Mouse (Mus musculus): Measurements from ENCODE around the gene Sox1. TPM values are rescaled to one million over a fixed set of nuclear protein-coding genes. Genes with fewer than 3 reads are reported as not detected.

The Sox1 gene
- polyA plus RNA-seq, 1 experiment from 2014 or later = 3.8 TPM

- Histone ChIP-seq H3K36me3 (ENCODE audit: control insufficient read depth, insufficient read depth, low read length) (no peaks in the 10 kb centered on the region), H3K4me1 (ENCODE audit: control insufficient read depth, insufficient read depth, low read length) (peaks cover 49% of the 10 kb centered on the region), H3K27ac (replicated peaks; ENCODE audit: low read depth, low read length) (no peak overlapping the region), H3K9me3 (ENCODE audit: control insufficient read depth, low read length) (no peaks in the 10 kb centered on the region), H3K4me3 (replicated peaks; ENCODE audit: low read depth, low read length) (no peak overlapping the region), H3K27me3 (ENCODE audit: control insufficient read depth, insufficient read depth, low read length) (peaks cover 55% of the 10 kb centered on the region), H3K4me2 (ENCODE audit: low read length) (peak overlapping the region; percentile 6; the same call in 1 of the 2 replicates), H3K9ac (replicated peaks; ENCODE audit: low read length) (no peak overlapping the region)
- WGBS = 13% methylated on average over 26 of the region's 26 CpGs
- peak; percentile 68 for DNase-seq
- ATAC-seq (ENCODE audit: low FRiP score, low TSS enrichment) = no peak
Observed at GRCm38 (mm10) chr8:12427886-12428799, 33.0 kb downstream of the Sox1 start.

GRCm38 (mm10) chr8:12428931-12429330 lies 33.8 kb downstream of the Sox1 start:
- Histone ChIP-seq H3K4me3 (replicated peaks; ENCODE audit: low read depth, low read length) (no peak overlapping the region), H3K27ac (replicated peaks; ENCODE audit: low read depth, low read length) (peak overlapping the region; percentile 73; the same call in 1 of the 2 replicates), H3K9ac (replicated peaks; ENCODE audit: low read length) (no peak overlapping the region), H3K4me1 (ENCODE audit: control insufficient read depth, insufficient read depth, low read length) (peaks cover 50% of the 10 kb centered on the region), H3K36me3 (ENCODE audit: control insufficient read depth, insufficient read depth, low read length) (no peaks in the 10 kb centered on the region), H3K4me2 (ENCODE audit: low read length) (peak overlapping the region; percentile 6; the same call in 1 of the 2 replicates), H3K27me3 (ENCODE audit: control insufficient read depth, insufficient read depth, low read length) (peaks cover 58% of the 10 kb centered on the region), H3K9me3 (ENCODE audit: control insufficient read depth, low read length) (no peaks in the 10 kb centered on the region)
- DNase-seq = no peak
- 7% methylated on average over 5 of the region's 5 CpGs for WGBS
- ATAC-seq (ENCODE audit: low FRiP score, low TSS enrichment) = no peak

- Histone ChIP-seq H3K27ac (replicated peaks; ENCODE audit: low read depth, low read length) (peak overlapping the region; percentile 73), H3K27me3 (ENCODE audit: control insufficient read depth, insufficient read depth, low read length) (peaks cover 53% of the 10 kb centered on the region), H3K9me3 (ENCODE audit: control insufficient read depth, low read length) (no peaks in the 10 kb centered on the region), H3K9ac (replicated peaks; ENCODE audit: low read length) (no peak overlapping the region), H3K4me1 (ENCODE audit: control insufficient read depth, insufficient read depth, low read length) (peaks cover 50% of the 10 kb centered on the region), H3K4me2 (ENCODE audit: low read length) (peak overlapping the region; percentile 68), H3K4me3 (replicated peaks; ENCODE audit: low read depth, low read length) (no peak overlapping the region), H3K36me3 (ENCODE audit: control insufficient read depth, insufficient read depth, low read length) (no peaks in the 10 kb centered on the region)
- DNase-seq (no peak), ATAC-seq (ENCODE audit: low FRiP score, low TSS enrichment) (peak; percentile 13)
- WGBS = 3% methylated on average over 9 of the region's 9 CpGs
Observed at GRCm38 (mm10) chr8:12429601-12430172, 34.6 kb downstream of the Sox1 start.

- Histone ChIP-seq H3K4me2 (ENCODE audit: low read length) (peak overlapping the region; percentile 68), H3K27ac (replicated peaks; ENCODE audit: low read depth, low read length) (peak overlapping the region; percentile 77), H3K27me3 (ENCODE audit: control insufficient read depth, insufficient read depth, low read length) (peaks cover 53% of the 10 kb centered on the region), H3K9me3 (ENCODE audit: control insufficient read depth, low read length) (no peaks in the 10 kb centered on the region), H3K36me3 (ENCODE audit: control insufficient read depth, insufficient read depth, low read length) (no peaks in the 10 kb centered on the region), H3K4me3 (replicated peaks; ENCODE audit: low read depth, low read length) (peak overlapping the region; percentile 32), H3K4me1 (ENCODE audit: control insufficient read depth, insufficient read depth, low read length) (peaks cover 50% of the 10 kb centered on the region), H3K9ac (replicated peaks; ENCODE audit: low read length) (peak overlapping the region; percentile 49)
- ATAC-seq (ENCODE audit: low FRiP score, low TSS enrichment) = peak; percentile 71
- peak; percentile 83 for DNase-seq
- WGBS = under 1% methylated on average over 46 of the region's 46 CpGs
Observed at GRCm38 (mm10) chr8:12430173-12430899, 35.2 kb downstream of the Sox1 start.

GRCm38 (mm10) chr8:12430900-12431737 lies 36.0 kb downstream of the Sox1 start:
- ATAC-seq (ENCODE audit: low FRiP score, low TSS enrichment) (peak; percentile 52), DNase-seq (peak; percentile 54)
- Histone ChIP-seq H3K27me3 (ENCODE audit: control insufficient read depth, insufficient read depth, low read length) (peaks cover 53% of the 10 kb centered on the region), H3K9ac (replicated peaks; ENCODE audit: low read length) (peak overlapping the region; percentile 49), H3K9me3 (ENCODE audit: control insufficient read depth, low read length) (no peaks in the 10 kb centered on the region), H3K4me1 (ENCODE audit: control insufficient read depth, insufficient read depth, low read length) (peaks cover 50% of the 10 kb centered on the region), H3K4me3 (replicated peaks; ENCODE audit: low read depth, low read length) (peak overlapping the region; percentile 32), H3K4me2 (ENCODE audit: low read length) (peak overlapping the region; percentile 68), H3K36me3 (ENCODE audit: control insufficient read depth, insufficient read depth, low read length) (no peaks in the 10 kb centered on the region), H3K27ac (replicated peaks; ENCODE audit: low read depth, low read length) (peak overlapping the region; percentile 77)
- WGBS = under 1% methylated on average over 49 of the region's 51 CpGs

- H3K4me2 ChIP-seq (ENCODE audit: low read length) = peak overlapping the region; percentile 68
- ATAC-seq (ENCODE audit: low FRiP score, low TSS enrichment) (no peak), DNase-seq (no peak)
- H3K36me3 ChIP-seq (ENCODE audit: control insufficient read depth, insufficient read depth, low read length) = no peaks in the 10 kb centered on the region
- WGBS = 43% methylated on average over 6 of the region's 6 CpGs
- no peaks in the 10 kb centered on the region for H3K9me3 ChIP-seq (ENCODE audit: control insufficient read depth, low read length)
- H3K4me3 ChIP-seq (replicated peaks; ENCODE audit: low read depth, low read length) = peak overlapping the region; percentile 32
- H3K4me1 ChIP-seq (ENCODE audit: control insufficient read depth, insufficient read depth, low read length) = peaks cover 50% of the 10 kb centered on the region
- H3K27me3 ChIP-seq (ENCODE audit: control insufficient read depth, insufficient read depth, low read length) = peaks cover 49% of the 10 kb centered on the region
- H3K9ac ChIP-seq (replicated peaks; ENCODE audit: low read length) = no peak overlapping the region
- peak overlapping the region; percentile 77 for H3K27ac ChIP-seq (replicated peaks; ENCODE audit: low read depth, low read length)
Observed at GRCm38 (mm10) chr8:12431738-12432055, 36.6 kb downstream of the Sox1 start.

GRCm38 (mm10) chr8:12432546-12432945 lies 37.5 kb downstream of the Sox1 start:
- Histone ChIP-seq H3K4me3 (replicated peaks; ENCODE audit: low read depth, low read length) (no peak overlapping the region), H3K9ac (replicated peaks; ENCODE audit: low read length) (no peak overlapping the region), H3K4me1 (ENCODE audit: control insufficient read depth, insufficient read depth, low read length) (peaks cover 49% of the 10 kb centered on the region), H3K27me3 (ENCODE audit: control insufficient read depth, insufficient read depth, low read length) (peaks cover 42% of the 10 kb centered on the region), H3K36me3 (ENCODE audit: control insufficient read depth, insufficient read depth, low read length) (no peaks in the 10 kb centered on the region), H3K4me2 (ENCODE audit: low read length) (no peak overlapping the region), H3K27ac (replicated peaks; ENCODE audit: low read depth, low read length) (peak overlapping the region; percentile 32), H3K9me3 (ENCODE audit: control insufficient read depth, low read length) (no peaks in the 10 kb centered on the region)
- ATAC-seq (ENCODE audit: low FRiP score, low TSS enrichment) (no peak), DNase-seq (peak; percentile 62)
- WGBS = 9% methylated on average over 7 of the region's 7 CpGs

- Histone ChIP-seq H3K4me1 (ENCODE audit: control insufficient read depth, insufficient read depth, low read length) (peaks cover 27% of the 10 kb centered on the region), H3K9ac (replicated peaks; ENCODE audit: low read length) (no peak overlapping the region), H3K9me3 (ENCODE audit: control insufficient read depth, low read length) (no peaks in the 10 kb centered on the region), H3K36me3 (ENCODE audit: control insufficient read depth, insufficient read depth, low read length) (no peaks in the 10 kb centered on the region), H3K4me3 (replicated peaks; ENCODE audit: low read depth, low read length) (no peak overlapping the region), H3K4me2 (ENCODE audit: low read length) (no peak overlapping the region), H3K27me3 (ENCODE audit: control insufficient read depth, insufficient read depth, low read length) (peaks cover 21% of the 10 kb centered on the region), H3K27ac (replicated peaks; ENCODE audit: low read depth, low read length) (no peak overlapping the region)
- DNase-seq = peak; percentile 35
- ATAC-seq (ENCODE audit: low FRiP score, low TSS enrichment) = no peak
- 52% methylated on average over 3 of the region's 3 CpGs for WGBS
Observed at GRCm38 (mm10) chr8:12434771-12435170, 39.7 kb downstream of the Sox1 start.

All from midbrain, embryonic 14.5 days (tissue).